Mouse (Mus musculus) lung, adult 2 months (tissue): ENCODE results near the gene Pak1. TPM values are rescaled to one million over a fixed set of nuclear protein-coding genes. Genes with fewer than 3 reads are reported as not detected.

Source experiments
- DNase-seq: peaks from one replicate; pipeline ENCODE4 v3.0.0; 2022
- H3K4me1 ChIP-seq: fragments of 200-500 bp; 2 replicates; pipeline ENCODE4 v1.6.1; 2011; ENCODE audit warnings: low read length; ENCODE audit not compliant: control insufficient read depth, insufficient read depth
- H3K4me3 ChIP-seq: fragments of 200-500 bp; replicated peaks from 2 replicates; pipeline ENCODE3; 2011; ENCODE audit warnings: low read depth, mild to moderate bottlenecking, control low read depth, low read length; ENCODE audit errors: extremely low read depth
- CTCF ChIP-seq: fragments of 200-500 bp; IDR thresholded peaks from 2 replicates; pipeline ENCODE4 v1.5.1; 2011; ENCODE audit warnings: mild to moderate bottlenecking, low read length, control low read depth; ENCODE audit not compliant: insufficient read depth
- POLR2A ChIP-seq: fragments of 200-500 bp; IDR thresholded peaks from 2 replicates; pipeline ENCODE4 v1.6.1; 2011; ENCODE audit warnings: low read depth, mild to moderate bottlenecking, control low read depth, low read length, borderline replicate concordance; ENCODE audit errors: extremely low read depth
- WGBS: fragments of 180-500 bp; shearing (Covaris S2); methylation state at CpG from one replicate; pipeline ENCODE4 v1.1.7; 2018; 5-methylcytosine and 5-hydroxymethylcytosine counted together
- polyA plus RNA-seq: library from polyadenylated mRNA; depleted of rRNA; stranded (reverse); fragments of >200 nt; gene quantifications from 2 replicates; pipeline ENCODE4 v1.2.3, GENCODE M21; 2012

Gene Pak1
- polyA plus RNA-seq, 1 experiment: 7.5 TPM

DNA sequence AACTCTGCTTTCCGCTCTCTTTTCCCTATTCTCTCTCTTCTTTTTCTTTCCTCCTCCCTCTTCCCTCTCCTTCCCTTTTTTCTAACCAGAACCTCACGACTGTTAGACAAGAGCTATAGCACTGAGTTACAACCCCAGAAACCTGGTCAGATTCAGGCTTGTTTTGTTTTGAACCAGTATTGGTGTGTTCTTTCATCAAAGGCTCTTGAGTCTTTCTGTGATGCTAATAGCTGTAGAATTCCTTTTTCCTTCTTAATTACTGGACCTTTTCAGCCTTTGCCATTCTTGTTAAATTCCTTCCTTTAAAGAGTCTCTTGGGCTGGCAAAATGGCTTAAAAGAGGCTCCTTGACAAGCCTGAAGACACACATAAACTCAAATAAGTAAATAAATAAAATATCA, 14.8 kb downstream of the Pak1 start:
- DNase-seq: no peak
- 68% methylated on average over 2 of the region's 2 CpGs for WGBS
- H3K4me1 ChIP-seq: no peaks in the 10 kb centered on the region
- H3K4me3 ChIP-seq: no peak overlapping the region
- TF ChIP-seq POLR2A: no peak
- TF ChIP-seq CTCF: no peak

DNA sequence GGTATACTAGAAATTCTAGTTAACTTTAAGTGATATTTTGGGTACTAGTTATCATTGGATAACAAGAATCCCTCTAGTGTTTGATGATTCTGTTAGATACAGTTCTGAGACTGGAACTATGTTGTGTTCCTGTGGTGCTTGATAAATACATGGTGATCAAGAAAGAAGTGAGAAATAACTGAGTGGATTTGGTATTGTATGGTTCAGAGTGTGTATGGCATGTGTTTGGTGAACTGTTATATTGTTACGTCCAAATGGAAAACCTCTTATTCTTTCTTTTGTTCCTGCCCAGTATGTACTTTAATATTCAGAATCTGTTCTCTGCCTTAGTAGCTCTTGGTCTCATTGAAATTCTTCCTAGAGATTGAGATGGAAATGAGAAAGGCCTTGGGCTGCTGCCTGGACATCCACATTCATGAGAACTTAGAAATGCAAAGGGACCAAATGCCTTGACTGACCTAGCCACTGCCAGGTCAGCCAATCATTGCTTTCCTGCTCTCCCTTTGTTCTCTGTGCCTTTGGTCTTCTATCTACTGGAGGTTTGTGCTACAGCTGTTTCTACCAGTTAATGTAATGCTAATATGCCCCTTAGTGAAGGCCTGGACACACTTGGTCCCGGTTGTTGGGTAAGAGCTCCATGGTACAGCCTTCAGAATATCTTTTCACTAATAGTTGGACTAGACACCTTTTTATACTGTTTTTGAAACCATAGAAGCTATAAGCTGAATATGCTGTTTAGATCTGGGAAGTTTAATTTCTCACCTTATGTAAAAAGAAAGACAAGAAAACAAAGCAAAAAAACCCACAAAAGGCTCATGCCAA, 16.1 kb downstream of the Pak1 start:
- WGBS: 88% methylated on average over 2 of the region's 2 CpGs
- no peak for DNase-seq
- TF ChIP-seq POLR2A (no peak), CTCF (no peak)
- Histone ChIP-seq H3K4me3 (no peak overlapping the region), H3K4me1 (no peaks in the 10 kb centered on the region)

DNA sequence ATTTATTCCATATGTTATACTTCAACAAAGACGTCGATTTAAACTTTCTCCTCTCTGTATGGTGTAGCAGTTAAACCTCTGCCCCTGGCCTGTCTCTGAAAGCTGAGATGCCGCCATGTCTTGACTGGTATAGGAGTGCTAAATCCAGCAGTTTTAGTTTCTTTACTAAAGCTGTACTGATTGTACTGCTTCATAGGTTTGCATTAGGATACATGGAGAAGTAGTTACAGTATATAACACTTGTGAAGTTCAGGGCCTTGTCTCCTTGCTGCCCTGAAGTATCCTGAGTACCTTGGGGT, 16.7 kb downstream of the Pak1 start:
- 83% methylated on average over 3 of the region's 3 CpGs for WGBS
- Histone ChIP-seq H3K4me3 (no peak overlapping the region), H3K4me1 (no peaks in the 10 kb centered on the region)
- DNase-seq: no peak
- no peak for TF ChIP-seq CTCF
- no peak for TF ChIP-seq POLR2A

- 75% methylated on average over 5 of the region's 5 CpGs for WGBS
- DNase-seq: no peak
- Histone ChIP-seq H3K4me3 (no peak overlapping the region), H3K4me1 (no peaks in the 10 kb centered on the region)
- TF ChIP-seq POLR2A (no peak), CTCF (no peak)
Measured at GRCm38 (mm10) chr7:97809307-97809706, 21.0 kb downstream of the Pak1 start.

GRCm38 (mm10) chr7:97821875-97822274, 33.5 kb downstream of the Pak1 start:
- 91% methylated on average over 2 of the region's 2 CpGs for WGBS
- Histone ChIP-seq H3K4me1 (no peaks in the 10 kb centered on the region), H3K4me3 (no peak overlapping the region)
- TF ChIP-seq CTCF (no peak), POLR2A (no peak)
- DNase-seq: no peak

DNA sequence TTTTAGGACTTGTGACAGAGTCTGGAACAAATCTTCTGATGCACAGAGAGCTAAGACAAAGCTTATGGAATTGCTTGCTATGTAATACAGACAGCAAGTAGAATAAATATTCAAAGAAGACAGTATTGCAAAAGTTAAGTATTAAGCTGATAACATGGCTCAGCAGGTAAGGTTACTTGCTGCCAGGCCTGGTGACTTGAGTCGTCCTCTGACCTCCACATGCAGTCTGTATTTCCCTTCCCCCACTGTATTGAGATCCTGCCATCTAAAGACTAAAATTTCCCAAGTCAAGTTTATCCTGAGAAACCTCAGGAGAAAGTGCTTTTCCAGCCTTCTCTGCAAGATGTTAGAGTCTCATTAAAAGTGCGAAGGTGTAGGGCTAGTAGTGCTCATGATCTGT, 40.8 kb downstream of the Pak1 start:
- H3K4me3 ChIP-seq: no peak overlapping the region
- DNase-seq: no peak
- no peak for TF ChIP-seq CTCF
- no peak for TF ChIP-seq POLR2A
- 79% methylated on average over 2 of the region's 2 CpGs for WGBS
- H3K4me1 ChIP-seq: no peaks in the 10 kb centered on the region

- no peak overlapping the region for H3K4me3 ChIP-seq
- no peak for DNase-seq
- TF ChIP-seq POLR2A (no peak), CTCF (no peak)
- 32% methylated on average over 3 of the region's 3 CpGs for WGBS
- no peaks in the 10 kb centered on the region for H3K4me1 ChIP-seq
Measured at GRCm38 (mm10) chr7:97830739-97831138, 42.4 kb downstream of the Pak1 start.

DNA sequence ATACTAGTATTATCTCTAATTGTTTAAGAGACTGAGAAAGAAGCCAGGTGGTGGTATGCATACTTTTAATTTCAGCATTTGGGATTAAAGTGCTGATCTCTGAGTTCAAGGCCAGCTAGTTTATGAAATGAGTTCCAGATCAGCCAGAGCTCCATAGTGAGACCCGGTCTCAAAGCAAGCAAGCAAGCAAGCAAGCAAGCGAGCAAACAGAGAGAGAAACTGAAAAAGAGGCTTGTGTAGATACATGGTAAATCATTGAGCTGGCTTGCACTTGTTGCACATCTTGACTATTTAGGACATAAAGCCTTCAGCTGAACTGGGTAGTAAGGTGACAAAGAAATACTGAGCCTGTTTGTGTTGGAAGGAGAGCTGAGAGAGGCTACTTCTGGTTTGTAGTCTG, 44.6 kb downstream of the Pak1 start:
- no peaks in the 10 kb centered on the region for H3K4me1 ChIP-seq
- WGBS: 78% methylated on average over 2 of the region's 2 CpGs
- TF ChIP-seq CTCF (no peak), POLR2A (no peak)
- no peak for DNase-seq
- H3K4me3 ChIP-seq: no peak overlapping the region

DNA sequence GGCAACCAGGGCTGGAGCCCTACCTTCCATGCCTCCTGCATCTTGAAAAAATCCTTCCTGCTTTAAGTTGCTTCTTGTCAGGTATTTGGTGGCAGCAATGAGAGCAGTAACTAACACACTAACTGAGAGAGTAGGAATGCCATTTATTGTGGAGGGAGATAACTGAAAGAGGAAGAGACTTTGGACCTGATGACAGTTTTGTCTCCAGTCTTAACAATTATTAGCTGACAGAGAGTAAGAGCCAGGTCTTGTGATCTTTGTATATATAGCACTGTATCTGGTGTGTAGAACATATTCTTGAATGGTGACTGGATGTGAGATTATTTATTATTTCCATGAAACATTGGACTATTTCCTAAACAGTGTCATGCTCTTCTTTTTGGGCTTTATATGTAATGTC, 50.2 kb downstream of the Pak1 start:
- Histone ChIP-seq H3K4me1 (no peaks in the 10 kb centered on the region; the same call in 1 of the 2 replicates), H3K4me3 (no peak overlapping the region)
- TF ChIP-seq POLR2A (no peak), CTCF (no peak)
- DNase-seq: no peak

GRCm38 (mm10) chr7:97841311-97841710, 53.0 kb downstream of the Pak1 start:
- no peak for DNase-seq
- 66% methylated on average over 5 of the region's 5 CpGs for WGBS
- Histone ChIP-seq H3K4me3 (no peak overlapping the region), H3K4me1 (no peaks in the 10 kb centered on the region; the same call in 1 of the 2 replicates)
- TF ChIP-seq CTCF: no peak
- no peak for TF ChIP-seq POLR2A
